Comparison of ENCODE assay signal across 8 mouse cellular contexts in genomic region chr7:28732341-28733142, GRCm38 (mm10). TPM values are rescaled to one million over a fixed set of nuclear protein-coding genes. Genes with fewer than 3 reads are reported as not detected.
DNase-seq lines count a peak whose midpoint lies in the region; ATAC-seq and TF ChIP-seq lines count a peak whose summit lies in the region.

No protein-coding gene starts in this region.

- no peak for TF ChIP-seq EP300 in liver, embryonic 14.5 days (IDR thresholded peaks at IDR 0.05; ENCODE audit: low read depth)

- DNase-seq in urinary bladder, adult 18-20 months (ENCODE audit: low spot score in 2 of 2), result peak; percentile 66 to 70
- no peak for DNase-seq in urinary bladder, postnatal 10 days (ENCODE audit: low spot score)
- peak; percentile 92 for DNase-seq in embryo, embryonic 11 days
- peak; percentile 97 for DNase-seq in heart, adult 11 months
- peak; percentile 68 to 74 (median 73) for DNase-seq in liver, embryonic 14.5 days (ENCODE audit: low read depth in 3 of 3, low spot score in 3 of 3)
- DNase-seq in neural tube, embryonic 10.5 days (ENCODE audit: extremely low spot score, low spot score), result peak; percentile 82
- peak; percentile 78 for DNase-seq in testis, postnatal 14 days (ENCODE audit: low spot score)

- no peak for TF ChIP-seq CTCF in liver, embryonic 14.5 days (IDR thresholded peaks at IDR 0.05; ENCODE audit: low read depth)

- H3K4me3 ChIP-seq in intestine, embryonic 15.5 days (replicated peaks), result peak overlapping the region; percentile 44
- H3K4me3 ChIP-seq in liver, embryonic 14.5 days (ENCODE audit: insufficient read depth in 1 of 2, low read depth in 2 of 2, low read length in 2 of 2), result peak overlapping the region; percentile 37 to 38

- H3K27me3 ChIP-seq in intestine, embryonic 15.5 days (replicated peaks), result no peaks in the 10 kb centered on the region
- H3K27me3 ChIP-seq in liver, embryonic 14.5 days (ENCODE audit: control insufficient read depth, insufficient read depth, low read length), result no peaks in the 10 kb centered on the region

- ATAC-seq in intestine, embryonic 15.5 days, result peak; percentile 96
- peak; percentile 84 for ATAC-seq in liver, embryonic 14.5 days (ENCODE audit: insufficient read depth)

- H3K4me1 ChIP-seq in intestine, embryonic 15.5 days (replicated peaks), result 0 out of 2 replicates have a peak, but pooled peaks cover 4% of the 10 kb centered on the region
- peaks cover 0 to 9% of the 10 kb centered on the region in 2 experiments; a peak in 3 of 4 replicates for H3K4me1 ChIP-seq in liver, embryonic 14.5 days (replicated peaks; ENCODE audit: control insufficient read depth in 2 of 2, insufficient read depth in 2 of 2, low read length in 1 of 2)

- H3K4me2 ChIP-seq in intestine, embryonic 15.5 days (replicated peaks), result peak overlapping the region; percentile 77
- peak overlapping the region; percentile 64 for H3K4me2 ChIP-seq in liver, embryonic 14.5 days (ENCODE audit: low read depth)

- peaks cover 4% of the 10 kb centered on the region; the same call in 1 of the 2 replicates for H3K36me3 ChIP-seq in intestine, embryonic 15.5 days
- H3K36me3 ChIP-seq in liver, embryonic 14.5 days (replicated peaks; ENCODE audit: control insufficient read depth, insufficient read depth, low read depth), result no peaks in the 10 kb centered on the region

- H3K9me3 ChIP-seq in intestine, embryonic 15.5 days, result no peaks in the 10 kb centered on the region; the same call in 1 of the 2 replicates
- H3K9me3 ChIP-seq in liver, embryonic 14.5 days (ENCODE audit: control insufficient read depth, low read length), result peaks cover 3% of the 10 kb centered on the region

- 3% methylated on average over 58 of the region's 58 CpGs for WGBS in intestine, embryonic 15.5 days
- 6% methylated on average over 58 of the region's 58 CpGs for WGBS in liver, embryonic 14.5 days (ENCODE audit: insufficient replicate concordance)

- H3K27ac ChIP-seq in intestine, embryonic 15.5 days, result no peak overlapping the region
- H3K27ac ChIP-seq in liver, embryonic 14.5 days, result no peak overlapping the region

- peak overlapping the region; percentile 17 for H3K9ac ChIP-seq in intestine, embryonic 15.5 days
- no peak overlapping the region for H3K9ac ChIP-seq in liver, embryonic 14.5 days (replicated peaks)

RNA-seq across cellular contexts. Expression of gene Mrps12, which starts 9.1 kb away (rescaled TPM):
- polyA plus RNA-seq in intestine, embryonic 15.5 days (2015; fragmentation: Nextera tagmentation; extraction: Ambion mirVana), result 136 and 143 TPM in 2 replicates
- 46.2 and 50.2 TPM in 2 replicates for polyA plus RNA-seq in liver, embryonic 14.5 days (2012; rRNA removed)
- polyA plus RNA-seq in liver, embryonic 14.5 days (2014; fragmentation: Nextera tagmentation; extraction: Ambion mirVana), result 82.5 and 91.0 TPM in 2 replicates

RNA-seq across cellular contexts. Expression of gene Sars2, which starts 9.2 kb away (rescaled TPM):
- 22.6 and 25.1 TPM in 2 replicates for polyA plus RNA-seq in intestine, embryonic 15.5 days (2015; fragmentation: Nextera tagmentation; extraction: Ambion mirVana)
- polyA plus RNA-seq in liver, embryonic 14.5 days (2012; rRNA removed), result 11.4 and 12.7 TPM in 2 replicates
- polyA plus RNA-seq in liver, embryonic 14.5 days (2014; fragmentation: Nextera tagmentation; extraction: Ambion mirVana), result 9.3 and 11.3 TPM in 2 replicates

RNA-seq across cellular contexts. Expression of gene Fbxo17, which starts 15.9 kb away (rescaled TPM):
- 6.6 and 6.7 TPM in 2 replicates for polyA plus RNA-seq in intestine, embryonic 15.5 days (2015; fragmentation: Nextera tagmentation; extraction: Ambion mirVana)
- 0.68 and 0.76 TPM in 2 replicates for polyA plus RNA-seq in liver, embryonic 14.5 days (2012; rRNA removed)
- polyA plus RNA-seq in liver, embryonic 14.5 days (2014; fragmentation: Nextera tagmentation; extraction: Ambion mirVana), result 0.61 and 0.93 TPM in 2 replicates

RNA-seq across cellular contexts. Expression of gene Ccer2, which starts 23.4 kb away (rescaled TPM):
- polyA plus RNA-seq in intestine, embryonic 15.5 days (2015; fragmentation: Nextera tagmentation; extraction: Ambion mirVana), result not detected in 2 replicates
- polyA plus RNA-seq in liver, embryonic 14.5 days (2012; rRNA removed), result not detected in 2 replicates
- polyA plus RNA-seq in liver, embryonic 14.5 days (2014; fragmentation: Nextera tagmentation; extraction: Ambion mirVana), result not detected in 2 replicates

RNA-seq across cellular contexts. Expression of gene Sirt2, which starts 34.0 kb away (rescaled TPM):
- 54.9 and 60.3 TPM in 2 replicates for polyA plus RNA-seq in intestine, embryonic 15.5 days (2015; fragmentation: Nextera tagmentation; extraction: Ambion mirVana)
- polyA plus RNA-seq in liver, embryonic 14.5 days (2012; rRNA removed), result 18.5 and 18.7 TPM in 2 replicates
- 21.3 and 24.2 TPM in 2 replicates for polyA plus RNA-seq in liver, embryonic 14.5 days (2014; fragmentation: Nextera tagmentation; extraction: Ambion mirVana)
